Mouse (Mus musculus): ENCODE measurements around the gene Mylk3. TPM values are rescaled to one million over a fixed set of nuclear protein-coding genes. Genes with fewer than 3 reads are reported as not detected.

Mylk3 gene
- polyA plus RNA-seq, 1 experiment from 2014 or later = 17.8 TPM

GRCm38 (mm10) chr8:85337681-85338080, 48.5 kb downstream of the Mylk3 start:
- no peaks in the 10 kb centered on the region for H3K36me3 ChIP-seq (ENCODE audit: control insufficient read depth, insufficient read depth, low read length)
- peaks cover 8% of the 10 kb centered on the region; the same call in 1 of the 2 replicates for H3K4me1 ChIP-seq (ENCODE audit: control insufficient read depth, insufficient read depth, low read length)
- no peak overlapping the region for H3K4me3 ChIP-seq (ENCODE audit: low read length)
- H3K27ac ChIP-seq (ENCODE audit: low read length) = peak overlapping the region; percentile 45
- no peak for ATAC-seq
- H3K9me3 ChIP-seq (ENCODE audit: control insufficient read depth, low read length) = no peaks in the 10 kb centered on the region
- H3K27me3 ChIP-seq (replicated peaks; ENCODE audit: control insufficient read depth, insufficient read depth, low read length) = no peaks in the 10 kb centered on the region
- 56% methylated on average over 4 of the region's 4 CpGs for WGBS
- no peak overlapping the region for H3K4me2 ChIP-seq (ENCODE audit: low read depth, low read length)
- H3K9ac ChIP-seq (ENCODE audit: low read depth, low read length) = no peak overlapping the region

GRCm38 (mm10) chr8:85336211-85336933, 49.8 kb downstream of the Mylk3 start:
- Histone ChIP-seq H3K27ac (ENCODE audit: low read length) (peak overlapping the region; percentile 83), H3K4me1 (ENCODE audit: control insufficient read depth, insufficient read depth, low read length) (peaks cover 8% of the 10 kb centered on the region; the same call in 1 of the 2 replicates), H3K4me3 (ENCODE audit: low read length) (peak overlapping the region; percentile 29), H3K4me2 (ENCODE audit: low read depth, low read length) (peak overlapping the region; percentile 34), H3K27me3 (replicated peaks; ENCODE audit: control insufficient read depth, insufficient read depth, low read length) (no peaks in the 10 kb centered on the region), H3K9me3 (ENCODE audit: control insufficient read depth, low read length) (no peaks in the 10 kb centered on the region), H3K36me3 (ENCODE audit: control insufficient read depth, insufficient read depth, low read length) (no peaks in the 10 kb centered on the region), H3K9ac (ENCODE audit: low read depth, low read length) (no peak overlapping the region)
- peak; percentile 66 for ATAC-seq
- 54% methylated on average over 6 of the region's 6 CpGs for WGBS

GRCm38 (mm10) chr8:85335105-85335504, 51.0 kb downstream of the Mylk3 start:
- H3K4me3 ChIP-seq (ENCODE audit: low read length) = peak overlapping the region; percentile 29; the same call in 1 of the 2 replicates
- peak overlapping the region; percentile 34 for H3K4me2 ChIP-seq (ENCODE audit: low read depth, low read length)
- peak overlapping the region; percentile 83 for H3K27ac ChIP-seq (ENCODE audit: low read length)
- peaks cover 8% of the 10 kb centered on the region; the same call in 1 of the 2 replicates for H3K4me1 ChIP-seq (ENCODE audit: control insufficient read depth, insufficient read depth, low read length)
- no peak overlapping the region for H3K9ac ChIP-seq (ENCODE audit: low read depth, low read length)
- no peaks in the 10 kb centered on the region for H3K9me3 ChIP-seq (ENCODE audit: control insufficient read depth, low read length)
- H3K27me3 ChIP-seq (replicated peaks; ENCODE audit: control insufficient read depth, insufficient read depth, low read length) = no peaks in the 10 kb centered on the region
- H3K36me3 ChIP-seq (ENCODE audit: control insufficient read depth, insufficient read depth, low read length) = no peaks in the 10 kb centered on the region
- ATAC-seq = 0 out of 2 replicates have a peak, but pooled peaks have one; percentile 14

- ATAC-seq = no peak
- no peaks in the 10 kb centered on the region for H3K4me1 ChIP-seq (ENCODE audit: control insufficient read depth, insufficient read depth, low read length)
- WGBS = 67% methylated on average over 1 of the region's 1 CpGs
- H3K4me3 ChIP-seq (ENCODE audit: low read length) = no peak overlapping the region
- H3K9ac ChIP-seq (ENCODE audit: low read depth, low read length) = no peak overlapping the region
- H3K27ac ChIP-seq (ENCODE audit: low read length) = no peak overlapping the region
- H3K36me3 ChIP-seq (ENCODE audit: control insufficient read depth, insufficient read depth, low read length) = no peaks in the 10 kb centered on the region
- H3K27me3 ChIP-seq (replicated peaks; ENCODE audit: control insufficient read depth, insufficient read depth, low read length) = no peaks in the 10 kb centered on the region
- H3K9me3 ChIP-seq (ENCODE audit: control insufficient read depth, low read length) = no peaks in the 10 kb centered on the region
- no peak overlapping the region for H3K4me2 ChIP-seq (ENCODE audit: low read depth, low read length)
These were observed 56.6 kb downstream of the Mylk3 start for GRCm38 (mm10) chr8:85329506-85329905.

GRCm38 (mm10) chr8:85327036-85327435, 59.1 kb downstream of the Mylk3 start:
- no peaks in the 10 kb centered on the region for H3K36me3 ChIP-seq (ENCODE audit: control insufficient read depth, insufficient read depth, low read length)
- H3K9ac ChIP-seq (ENCODE audit: low read depth, low read length) = no peak overlapping the region
- ATAC-seq = no peak
- no peaks in the 10 kb centered on the region for H3K27me3 ChIP-seq (replicated peaks; ENCODE audit: control insufficient read depth, insufficient read depth, low read length)
- 75% methylated on average over 9 of the region's 9 CpGs for WGBS
- no peaks in the 10 kb centered on the region for H3K9me3 ChIP-seq (ENCODE audit: control insufficient read depth, low read length)
- H3K4me3 ChIP-seq (ENCODE audit: low read length) = no peak overlapping the region
- H3K4me1 ChIP-seq (ENCODE audit: control insufficient read depth, insufficient read depth, low read length) = no peaks in the 10 kb centered on the region
- H3K27ac ChIP-seq (ENCODE audit: low read length) = no peak overlapping the region
- no peak overlapping the region for H3K4me2 ChIP-seq (ENCODE audit: low read depth, low read length)

GRCm38 (mm10) chr8:85323084-85323483, 63.1 kb downstream of the Mylk3 start:
- no peaks in the 10 kb centered on the region for H3K27me3 ChIP-seq (replicated peaks; ENCODE audit: control insufficient read depth, insufficient read depth, low read length)
- WGBS = 87% methylated on average over 3 of the region's 3 CpGs
- ATAC-seq = no peak
- no peak overlapping the region for H3K27ac ChIP-seq (ENCODE audit: low read length)
- no peak overlapping the region for H3K4me3 ChIP-seq (ENCODE audit: low read length)
- no peak overlapping the region for H3K4me2 ChIP-seq (ENCODE audit: low read depth, low read length)
- no peak overlapping the region for H3K9ac ChIP-seq (ENCODE audit: low read depth, low read length)
- no peaks in the 10 kb centered on the region for H3K9me3 ChIP-seq (ENCODE audit: control insufficient read depth, low read length)
- no peaks in the 10 kb centered on the region for H3K36me3 ChIP-seq (ENCODE audit: control insufficient read depth, insufficient read depth, low read length)
- H3K4me1 ChIP-seq (ENCODE audit: control insufficient read depth, insufficient read depth, low read length) = no peaks in the 10 kb centered on the region

- no peak for ATAC-seq
- no peak overlapping the region for H3K4me2 ChIP-seq (ENCODE audit: low read depth, low read length)
- 88% methylated on average over 15 of the region's 15 CpGs for WGBS
These were observed 64.2 kb downstream of the Mylk3 start for GRCm38 (mm10) chr8:85321981-85322380.

GRCm38 (mm10) chr8:85318534-85318933, 67.6 kb downstream of the Mylk3 start:
- no peak overlapping the region for H3K27ac ChIP-seq (ENCODE audit: low read length)
- WGBS = 95% methylated on average over 4 of the region's 4 CpGs
- H3K9ac ChIP-seq (ENCODE audit: low read depth, low read length) = no peak overlapping the region

More at GRCm38 (mm10) chr8:85321981-85322380, 64.2 kb downstream of the Mylk3 start:
- Histone ChIP-seq H3K27me3 (replicated peaks; ENCODE audit: control insufficient read depth, insufficient read depth, low read length) (no peaks in the 10 kb centered on the region), H3K36me3 (ENCODE audit: control insufficient read depth, insufficient read depth, low read length) (no peaks in the 10 kb centered on the region), H3K9ac (ENCODE audit: low read depth, low read length) (no peak overlapping the region), H3K27ac (ENCODE audit: low read length) (no peak overlapping the region), H3K4me1 (ENCODE audit: control insufficient read depth, insufficient read depth, low read length) (no peaks in the 10 kb centered on the region), H3K4me3 (ENCODE audit: low read length) (no peak overlapping the region), H3K9me3 (ENCODE audit: control insufficient read depth, low read length) (no peaks in the 10 kb centered on the region)

GRCm38 (mm10) chr8:85313036-85313435, 73.1 kb downstream of the Mylk3 start:
- Histone ChIP-seq H3K27me3 (replicated peaks; ENCODE audit: control insufficient read depth, insufficient read depth, low read length) (no peaks in the 10 kb centered on the region), H3K4me3 (ENCODE audit: low read length) (no peak overlapping the region), H3K4me1 (ENCODE audit: control insufficient read depth, insufficient read depth, low read length) (no peaks in the 10 kb centered on the region), H3K36me3 (ENCODE audit: control insufficient read depth, insufficient read depth, low read length) (no peaks in the 10 kb centered on the region), H3K4me2 (ENCODE audit: low read depth, low read length) (no peak overlapping the region), H3K9ac (ENCODE audit: low read depth, low read length) (no peak overlapping the region), H3K27ac (ENCODE audit: low read length) (no peak overlapping the region), H3K9me3 (ENCODE audit: control insufficient read depth, low read length) (no peaks in the 10 kb centered on the region)
- WGBS = 84% methylated on average over 3 of the region's 3 CpGs
- no peak for ATAC-seq

More at GRCm38 (mm10) chr8:85318534-85318933, 67.6 kb downstream of the Mylk3 start:
- ATAC-seq = peak; percentile 68
- H3K9me3 ChIP-seq (ENCODE audit: control insufficient read depth, low read length) = no peaks in the 10 kb centered on the region
- no peaks in the 10 kb centered on the region for H3K36me3 ChIP-seq (ENCODE audit: control insufficient read depth, insufficient read depth, low read length)
- no peak overlapping the region for H3K4me3 ChIP-seq (ENCODE audit: low read length)
- no peaks in the 10 kb centered on the region for H3K4me1 ChIP-seq (ENCODE audit: control insufficient read depth, insufficient read depth, low read length)
- H3K4me2 ChIP-seq (ENCODE audit: low read depth, low read length) = no peak overlapping the region
- no peaks in the 10 kb centered on the region for H3K27me3 ChIP-seq (replicated peaks; ENCODE audit: control insufficient read depth, insufficient read depth, low read length)
